Mouse (Mus musculus) monocyte, adult 5-6 weeks (primary cell): ENCODE results near the gene Rbm48. TPM values are rescaled to one million over a fixed set of nuclear protein-coding genes. Genes with fewer than 3 reads are reported as not detected.
A peak's percentile ranks its signal among the peaks of the same experiment; 100 is the strongest.

Experiments
- ATAC-seq: fragments of 153-309, 156-312 bp; replicated peaks from 2 replicates; pipeline ENCODE4 v1.8.0; 2017; ENCODE audit warnings: mild to moderate bottlenecking; ENCODE audit not compliant: low TSS enrichment, insufficient number of reproducible peaks, severe bottlenecking, poor library complexity, low FRiP score
- total RNA-seq: library from RNA; stranded (forward); fragments of 200-1000, 200-491, 200-594 nt; gene quantifications from 3 replicates; pipeline ENCODE4 v1.2.3, GENCODE M21; 2017

The Rbm48 gene
- total RNA-seq, 1 experiment from 2014 or later: 57.4 TPM

DNA sequence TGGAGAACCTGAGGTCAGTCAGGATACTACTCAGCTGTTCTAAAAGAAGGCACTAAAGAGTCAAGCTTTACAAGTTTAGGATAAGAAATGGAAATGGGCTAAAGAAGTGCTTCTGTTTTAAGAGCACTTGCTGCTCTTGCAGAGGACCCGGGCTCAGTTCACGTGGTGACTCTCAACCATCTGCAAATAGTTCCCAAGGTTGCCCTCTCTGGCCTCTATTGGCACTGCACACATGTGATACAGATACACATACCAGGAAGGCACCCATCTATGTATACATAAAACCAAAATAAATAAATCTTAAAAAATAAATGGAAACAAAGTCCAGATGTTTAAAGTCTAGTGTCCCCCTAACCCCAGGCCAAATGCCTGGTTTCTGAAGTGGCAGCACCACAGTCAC is 21.6 kb downstream of the Rbm48 start:
- ATAC-seq: no peak

DNA sequence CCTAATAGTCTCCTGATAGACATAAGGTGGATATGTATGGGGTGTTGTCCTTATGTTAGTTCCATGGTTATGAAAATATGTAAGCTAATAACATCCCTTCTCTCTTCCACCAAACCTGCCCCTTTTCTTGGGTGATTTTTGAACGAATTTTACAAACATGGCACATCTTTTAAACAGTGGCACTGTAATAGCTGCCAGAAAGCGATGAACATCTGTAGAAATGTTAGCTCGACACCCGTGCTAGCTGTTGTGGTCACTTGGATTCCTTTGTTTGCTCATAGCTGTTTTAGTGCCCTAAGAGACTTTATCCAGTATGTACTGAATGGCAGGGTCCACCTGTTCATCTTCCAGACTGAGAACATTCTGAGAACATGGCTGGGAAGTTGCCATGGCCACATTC is 25.1 kb downstream of the Rbm48 start, which contains the start of gene 1700109H08Rik:
1700109H08Rik (plus strand) TSS at position 301 of the 400 bp plus-strand sequence.
- no peak for ATAC-seq

DNA sequence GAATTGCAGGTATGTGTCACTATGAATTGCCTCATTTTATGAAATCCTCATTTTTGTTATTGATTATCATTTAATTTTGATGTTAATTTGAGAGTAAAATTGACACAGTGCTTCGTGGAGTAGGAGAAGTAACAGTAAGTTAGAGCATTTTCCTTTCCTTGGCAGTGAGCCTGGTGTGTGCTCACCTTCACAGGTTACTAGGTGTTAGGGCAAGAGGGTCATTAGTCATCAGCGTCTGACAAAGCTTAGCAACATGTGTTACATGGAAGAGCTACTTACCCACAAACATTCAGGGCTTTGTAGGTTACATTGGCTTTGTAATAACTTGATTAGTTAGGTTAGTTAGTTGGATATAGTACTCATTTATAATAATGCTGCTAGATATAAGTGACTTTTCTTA is 42.2 kb downstream of the Rbm48 start:
- no peak for ATAC-seq

DNA sequence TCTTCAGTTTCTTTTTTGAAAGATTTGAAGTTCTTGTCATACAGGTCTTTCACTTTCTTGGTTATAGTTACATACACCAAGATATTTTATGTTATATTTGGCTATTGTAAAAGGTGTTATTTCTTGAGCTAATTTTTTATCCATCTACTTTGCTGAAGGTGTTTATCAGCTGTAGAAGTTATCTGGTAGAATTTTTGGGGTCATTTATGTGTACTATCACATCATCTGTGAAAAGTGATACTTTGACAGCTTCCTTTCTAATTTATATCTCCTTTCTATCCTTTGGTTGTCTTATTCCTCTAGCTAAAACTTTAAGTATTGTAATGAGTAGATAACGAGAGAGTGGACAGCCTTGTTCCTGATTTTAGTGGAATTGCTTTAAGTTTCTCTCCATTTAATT is 44.9 kb downstream of the Rbm48 start:
- no peak for ATAC-seq

DNA sequence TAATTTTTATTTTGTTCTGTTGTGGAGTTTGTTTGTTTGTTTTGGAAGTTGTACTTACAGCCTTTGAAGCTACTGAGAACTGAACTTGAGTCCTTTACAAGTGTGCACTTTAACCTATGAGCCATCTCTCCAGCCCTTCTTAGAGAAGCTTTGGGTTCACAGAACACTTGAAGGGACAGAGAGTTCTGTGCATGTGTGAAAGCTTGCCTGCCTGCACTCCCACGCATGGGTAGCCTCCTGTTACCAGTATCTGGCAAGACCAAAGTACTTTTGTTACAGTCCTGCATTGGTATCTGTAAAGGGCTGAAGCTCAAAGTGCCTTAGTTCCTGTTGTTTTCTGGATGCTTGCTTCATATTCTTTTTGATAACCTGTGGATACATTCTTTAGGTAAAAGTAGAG is 50.2 kb downstream of the Rbm48 start:
- ATAC-seq: no peak

DNA sequence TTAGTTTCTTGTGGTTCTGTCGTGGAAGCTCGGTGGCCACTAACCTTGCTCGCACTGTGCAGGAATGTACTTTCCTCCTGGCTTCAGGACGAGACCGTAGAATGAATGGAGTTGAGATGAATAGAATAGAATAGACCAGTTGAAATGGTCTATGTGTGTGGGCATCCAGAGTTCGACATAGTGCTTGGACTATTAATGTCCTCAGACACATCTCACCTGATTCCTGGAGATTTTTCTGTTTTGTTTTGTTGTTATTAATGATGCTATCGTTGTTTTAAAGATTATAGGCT is 52.0 kb downstream of the Rbm48 start:
- ATAC-seq: no peak

DNA sequence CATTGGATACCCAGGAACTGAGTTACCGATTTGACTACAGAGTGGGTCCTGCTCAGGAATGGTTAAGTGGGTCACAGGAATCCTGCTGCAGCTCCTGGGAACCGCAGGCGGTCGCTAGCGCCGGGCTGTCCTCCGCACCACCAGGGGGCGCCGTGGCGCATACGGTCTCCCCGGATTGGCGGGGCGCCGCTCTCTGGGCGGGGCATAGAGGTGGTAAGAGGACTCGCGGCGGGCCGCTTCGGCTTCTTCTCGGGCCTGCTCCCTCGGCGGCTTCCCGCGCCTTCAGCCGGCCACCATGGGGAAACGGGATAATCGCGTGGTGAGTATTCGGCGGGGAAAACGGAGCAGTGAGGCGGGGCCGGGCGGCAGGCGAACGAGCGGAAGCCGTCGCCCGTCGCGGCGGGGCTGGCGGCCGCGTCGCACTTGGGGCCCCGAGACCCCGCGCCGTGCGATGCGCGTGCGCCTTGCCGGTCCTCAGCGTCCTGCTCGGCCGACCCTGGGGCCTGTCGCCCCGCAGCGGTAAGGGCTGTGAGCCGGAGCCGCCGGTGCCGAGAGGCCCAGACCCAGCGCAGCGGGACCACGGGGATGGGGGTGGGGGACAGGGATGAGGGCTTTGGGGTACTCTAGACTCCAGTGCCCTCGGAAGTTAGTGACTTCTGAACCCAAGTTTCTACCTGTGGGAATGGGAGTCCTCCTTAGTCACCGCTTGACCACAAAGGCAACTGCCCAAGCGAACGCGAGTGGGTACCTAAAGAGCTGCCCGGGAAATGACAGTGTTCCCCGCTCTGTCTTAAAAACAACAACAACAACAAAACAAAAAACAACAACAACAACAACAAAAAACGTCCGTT is 52.5 kb downstream of the Rbm48 start, which contains the start of gene Fam133b:
Fam133b (plus strand) TSS at position 205 of the 851 bp plus-strand sequence.
- peak; percentile 93 for ATAC-seq

DNA sequence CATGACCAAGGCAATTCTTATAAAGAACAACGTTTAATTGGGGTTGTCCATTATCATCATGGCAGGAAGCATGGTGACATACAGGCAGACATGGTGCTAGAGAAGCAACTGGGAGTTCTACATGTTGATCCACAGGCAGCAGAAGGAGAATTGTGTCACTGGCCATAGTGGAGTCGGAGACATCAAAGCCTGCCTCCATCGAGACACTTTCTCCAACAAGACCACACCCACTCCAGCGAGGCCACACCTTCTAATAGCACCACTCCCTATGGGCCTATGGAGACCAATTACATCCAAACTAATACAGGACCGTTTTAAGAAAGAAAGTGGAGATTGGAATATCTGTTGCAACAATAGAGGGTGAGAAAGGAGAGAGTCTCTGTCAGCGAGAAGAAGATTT is 54.5 kb downstream of the Rbm48 start:
- ATAC-seq: no peak

DNA sequence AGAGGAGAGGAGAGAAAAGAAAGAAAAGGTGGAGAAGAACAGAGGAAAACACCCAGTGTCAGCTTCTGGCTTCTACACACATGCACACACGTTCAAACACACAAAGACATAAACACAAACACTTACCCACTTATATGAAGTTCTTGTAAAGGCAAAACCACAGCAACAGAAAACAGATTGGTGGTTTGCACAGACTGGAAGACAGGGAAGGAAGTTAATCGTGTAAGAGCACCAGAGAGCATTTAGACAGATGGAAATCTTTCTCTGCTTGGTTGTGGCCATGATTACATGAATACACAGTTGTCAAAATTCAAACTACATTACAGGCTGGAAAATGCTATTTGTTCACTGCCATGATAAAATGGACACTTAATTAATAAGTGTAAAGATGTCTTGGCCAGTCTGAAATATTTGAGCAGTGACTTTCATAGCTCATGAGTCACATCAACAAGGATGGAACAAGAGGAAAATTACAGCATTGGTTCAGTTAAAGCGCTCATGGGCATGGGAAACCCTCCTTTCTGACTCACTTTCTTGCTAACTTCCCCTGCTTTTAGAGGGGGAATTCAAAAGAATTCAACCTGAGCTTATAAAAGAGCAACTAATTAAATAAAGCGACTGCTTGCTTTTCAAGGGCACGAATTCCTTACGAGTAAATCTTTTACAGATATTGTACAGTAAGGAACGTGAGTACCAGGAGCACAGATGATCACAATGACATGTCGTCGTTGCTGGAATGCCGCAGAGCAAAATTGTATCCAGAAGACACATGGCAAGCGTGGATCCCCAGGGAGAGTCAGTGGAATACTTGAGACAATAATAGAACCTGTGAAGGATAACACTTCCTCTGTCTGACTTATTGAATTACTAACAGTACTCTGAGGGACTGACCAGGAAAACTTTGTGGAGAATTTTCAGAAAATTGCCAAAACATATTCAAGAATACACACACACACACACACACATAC is 57.6 kb downstream of the Rbm48 start:
- no peak for ATAC-seq

DNA sequence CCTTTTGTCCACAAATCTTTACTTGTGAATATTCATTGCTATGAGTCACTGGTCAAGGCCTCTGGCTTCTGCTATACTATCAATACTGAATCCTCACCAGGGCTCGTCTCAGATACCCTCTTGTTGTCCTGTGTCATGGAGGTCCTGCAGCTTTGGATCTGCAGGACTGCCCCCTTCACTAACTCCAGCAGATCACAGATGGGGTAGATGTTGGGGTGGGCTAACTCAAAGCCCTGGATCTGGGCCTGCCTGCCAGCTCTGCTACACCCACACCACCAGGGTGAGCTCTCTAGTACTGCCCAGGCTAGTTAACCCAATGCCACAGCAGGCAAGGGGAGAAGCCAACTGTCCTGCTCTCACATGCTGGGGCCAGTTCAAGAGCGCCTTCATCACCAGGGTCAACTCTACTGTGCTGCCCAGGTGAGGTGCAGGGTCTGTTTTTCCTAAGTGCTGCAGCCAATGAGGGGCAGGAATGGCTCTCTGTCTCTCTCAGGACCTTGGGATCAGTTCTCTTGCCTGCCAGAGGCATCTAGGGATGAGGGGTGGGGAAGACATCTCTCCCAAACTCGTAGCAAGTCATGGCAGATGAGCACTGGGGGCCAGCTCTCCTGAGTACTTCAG is 59.7 kb downstream of the Rbm48 start:
- ATAC-seq: no peak

Other genes with a start within 250 kb of the Rbm48 start
- gene Fam133b, start 52.8 kb downstream of the Rbm48 start, total RNA-seq: 76.0 to 90.1 TPM (median 79.9 TPM) in 3 replicates
- 12.4 to 25.7 TPM (median 14.7 TPM) in 3 replicates for gene 1700109H08Rik, start 25.0 kb downstream of the Rbm48 start, total RNA-seq
- gene Pex1, start 519 bp downstream of the Rbm48 start, total RNA-seq: 11.5 to 35.7 TPM (median 17.7 TPM) in 3 replicates
- not detected in 3 replicates for gene Tmbim7, start 54.6 kb upstream of the Rbm48 start, total RNA-seq
- 87.9 to 138 TPM (median 109 TPM) in 3 replicates for gene Gatad1, start 60.6 kb upstream of the Rbm48 start, total RNA-seq
- 61.0 to 88.3 TPM (median 78.2 TPM) in 3 replicates for gene Ankib1, start 206.3 kb upstream of the Rbm48 start, total RNA-seq
- 75.0 to 108 TPM (median 86.0 TPM) in 3 replicates for gene Krit1, start 206.6 kb upstream of the Rbm48 start, total RNA-seq
- not detected in 3 replicates for gene Lrrd1, start 248.6 kb upstream of the Rbm48 start, total RNA-seq